Mouse (Mus musculus) small intestine, adult 2 months (tissue): ENCODE data around the gene Ppp1r21.

Experiments
- CTCF ChIP-seq: fragments of 200-500 bp; IDR thresholded peaks from 2 replicates; pipeline ENCODE4 v1.5.1; 2012; ENCODE audit warnings: low read depth, mild to moderate bottlenecking, control low read depth, inconsistent platforms, low read length, moderate library complexity, mixed read lengths; ENCODE audit not compliant: insufficient replicate concordance, insufficient read length; ENCODE audit errors: extremely low read depth
- POLR2A ChIP-seq: fragments of 200-500 bp; IDR thresholded peaks from 2 replicates; pipeline ENCODE4 v1.6.1; 2012; ENCODE audit warnings: low read depth, mild to moderate bottlenecking, control low read depth, inconsistent platforms, low read length, moderate library complexity

DNA sequence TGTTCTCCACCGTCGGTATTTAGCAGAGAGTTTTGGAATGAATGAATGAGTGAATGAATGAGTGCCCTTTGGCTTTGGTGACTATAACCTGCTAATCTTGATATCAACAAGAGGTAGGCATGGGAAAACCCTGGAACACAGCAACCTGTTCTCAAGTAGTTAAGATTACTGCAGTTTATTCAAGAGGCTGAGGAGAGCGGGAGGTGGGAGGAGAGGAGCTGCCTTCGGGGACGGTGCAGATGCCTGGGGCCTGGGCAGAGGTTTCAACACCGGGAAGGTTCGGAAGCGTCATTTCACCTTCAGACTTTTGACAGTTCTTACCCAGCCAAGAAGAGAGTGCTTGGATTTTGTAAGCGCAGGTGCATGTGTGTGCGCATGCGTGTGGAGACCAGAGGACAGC, 53.1 kb downstream of the Ppp1r21 start:
- TF ChIP-seq POLR2A (no peak), CTCF (no peak)
